Mouse (Mus musculus): ENCODE measurements around the gene Pgap3. TPM values are rescaled to one million over a fixed set of nuclear protein-coding genes. Genes with fewer than 3 reads are reported as not detected.

Pgap3 gene
- polyA plus RNA-seq, 1 experiment = 17.7 TPM

- DNase-seq (ENCODE audit: low read depth in 1 of 2, low spot score in 2 of 2) = no peak
- TF ChIP-seq CTCF (IDR thresholded peaks at IDR 0.05; ENCODE audit: extremely low read depth, insufficient read depth, insufficient read length, insufficient replicate concordance) = no peak
- no peak for TF ChIP-seq POLR2A (IDR thresholded peaks at IDR 0.05; ENCODE audit: low read depth, low read length)
- H3K4me1 ChIP-seq (ENCODE audit: control insufficient read depth, insufficient read depth, insufficient read length) = peaks cover 6% of the 10 kb centered on the region; the same call in 1 of the 2 replicates
- no peaks in the 10 kb centered on the region for H3K36me3 ChIP-seq (ENCODE audit: control insufficient read depth, insufficient read depth, low read length)
- no peak overlapping the region for H3K27ac ChIP-seq (ENCODE audit: insufficient read depth, low read length)
- peaks cover 17% of the 10 kb centered on the region for H3K27me3 ChIP-seq (ENCODE audit: control insufficient read depth, insufficient read depth, low read length)
- no peak overlapping the region for H3K4me3 ChIP-seq (ENCODE audit: extremely low read depth, insufficient read depth, insufficient read length)
- WGBS = 43% methylated on average over 7 of the region's 7 CpGs
Observed at GRCm38 (mm10) chr11:98413731-98414130, 13.4 kb upstream of the Pgap3 start.

GRCm38 (mm10) chr11:98412797-98413301 is 12.6 kb upstream of the Pgap3 start:
- no peak for DNase-seq (ENCODE audit: low read depth in 1 of 2, low spot score in 2 of 2)
- H3K36me3 ChIP-seq (ENCODE audit: control insufficient read depth, insufficient read depth, low read length) = no peaks in the 10 kb centered on the region
- TF ChIP-seq CTCF (IDR thresholded peaks at IDR 0.05; ENCODE audit: extremely low read depth, insufficient read depth, insufficient read length, insufficient replicate concordance) (no peak), POLR2A (IDR thresholded peaks at IDR 0.05; ENCODE audit: low read depth, low read length) (no peak)
- no peak overlapping the region; the same call in 1 of the 2 replicates for H3K27ac ChIP-seq (ENCODE audit: insufficient read depth, low read length)
- peaks cover 6% of the 10 kb centered on the region; the same call in 1 of the 2 replicates for H3K4me1 ChIP-seq (ENCODE audit: control insufficient read depth, insufficient read depth, insufficient read length)
- H3K4me3 ChIP-seq (ENCODE audit: extremely low read depth, insufficient read depth, insufficient read length) = peak overlapping the region; percentile 49
- H3K27me3 ChIP-seq (ENCODE audit: control insufficient read depth, insufficient read depth, low read length) = peaks cover 17% of the 10 kb centered on the region
- WGBS = 2% methylated on average over 38 of the region's 40 CpGs

GRCm38 (mm10) chr11:98412273-98412796 is 12.0 kb upstream of the Pgap3 start, which contains the start of gene Erbb2:
Gene Erbb2 (plus strand): TSS chr11:98412470.
- H3K27me3 ChIP-seq (ENCODE audit: control insufficient read depth, insufficient read depth, low read length) = peaks cover 17% of the 10 kb centered on the region

GRCm38 (mm10) chr11:98409341-98409822 is 9.1 kb upstream of the Pgap3 start:
- no peak overlapping the region for H3K27ac ChIP-seq (ENCODE audit: insufficient read depth, low read length)
- TF ChIP-seq POLR2A (IDR thresholded peaks at IDR 0.05; ENCODE audit: low read depth, low read length) (no peak), CTCF (IDR thresholded peaks at IDR 0.05; ENCODE audit: extremely low read depth, insufficient read depth, insufficient read length, insufficient replicate concordance) (no peak)

More at GRCm38 (mm10) chr11:98412273-98412796, 12.0 kb upstream of the Pgap3 start, which contains the start of gene Erbb2:
- no peaks in the 10 kb centered on the region for H3K36me3 ChIP-seq (ENCODE audit: control insufficient read depth, insufficient read depth, low read length)
- no peak for DNase-seq (ENCODE audit: low read depth in 1 of 2, low spot score in 2 of 2)
- WGBS = 3% methylated on average over 32 of the region's 49 CpGs
- TF ChIP-seq CTCF (IDR thresholded peaks at IDR 0.05; ENCODE audit: extremely low read depth, insufficient read depth, insufficient read length, insufficient replicate concordance) (no peak), POLR2A (IDR thresholded peaks at IDR 0.05; ENCODE audit: low read depth, low read length) (no peak)
- peak within 1 kb of the TSS; percentile 41; the same call in 1 of the 2 replicates for H3K27ac ChIP-seq (ENCODE audit: insufficient read depth, low read length)
- H3K4me1 ChIP-seq (ENCODE audit: control insufficient read depth, insufficient read depth, insufficient read length) = peaks cover 6% of the 10 kb centered on the region; the same call in 1 of the 2 replicates
- H3K4me3 ChIP-seq (ENCODE audit: extremely low read depth, insufficient read depth, insufficient read length) = peak within 1 kb of the TSS; percentile 49

GRCm38 (mm10) chr11:98408872-98409271 is 8.6 kb upstream of the Pgap3 start:
- no peak for TF ChIP-seq CTCF (IDR thresholded peaks at IDR 0.05; ENCODE audit: extremely low read depth, insufficient read depth, insufficient read length, insufficient replicate concordance)
- no peak for TF ChIP-seq POLR2A (IDR thresholded peaks at IDR 0.05; ENCODE audit: low read depth, low read length)
- Histone ChIP-seq H3K4me3 (ENCODE audit: extremely low read depth, insufficient read depth, insufficient read length) (no peak overlapping the region), H3K27me3 (ENCODE audit: control insufficient read depth, insufficient read depth, low read length) (peaks cover 17% of the 10 kb centered on the region), H3K27ac (ENCODE audit: insufficient read depth, low read length) (no peak overlapping the region), H3K36me3 (ENCODE audit: control insufficient read depth, insufficient read depth, low read length) (no peaks in the 10 kb centered on the region), H3K4me1 (ENCODE audit: control insufficient read depth, insufficient read depth, insufficient read length) (peaks cover 6% of the 10 kb centered on the region; the same call in 1 of the 2 replicates)
- WGBS = 74% methylated on average over 8 of the region's 8 CpGs
- no peak for DNase-seq (ENCODE audit: low read depth in 1 of 2, low spot score in 2 of 2)

More at GRCm38 (mm10) chr11:98409341-98409822, 9.1 kb upstream of the Pgap3 start:
- peaks cover 17% of the 10 kb centered on the region for H3K27me3 ChIP-seq (ENCODE audit: control insufficient read depth, insufficient read depth, low read length)
- no peak overlapping the region for H3K4me3 ChIP-seq (ENCODE audit: extremely low read depth, insufficient read depth, insufficient read length)
- DNase-seq (ENCODE audit: low read depth in 1 of 2, low spot score in 2 of 2) = no peak
- H3K36me3 ChIP-seq (ENCODE audit: control insufficient read depth, insufficient read depth, low read length) = no peaks in the 10 kb centered on the region
- H3K4me1 ChIP-seq (ENCODE audit: control insufficient read depth, insufficient read depth, insufficient read length) = peaks cover 6% of the 10 kb centered on the region; the same call in 1 of the 2 replicates
- 12% methylated on average over 9 of the region's 10 CpGs for WGBS

- WGBS = 84% methylated on average over 6 of the region's 6 CpGs
- TF ChIP-seq CTCF (IDR thresholded peaks at IDR 0.05; ENCODE audit: extremely low read depth, insufficient read depth, insufficient read length, insufficient replicate concordance) (no peak), POLR2A (IDR thresholded peaks at IDR 0.05; ENCODE audit: low read depth, low read length) (no peak)
- Histone ChIP-seq H3K27me3 (ENCODE audit: control insufficient read depth, insufficient read depth, low read length) (peaks cover 2% of the 10 kb centered on the region; the same call in 1 of the 2 replicates), H3K27ac (ENCODE audit: insufficient read depth, low read length) (no peak overlapping the region), H3K36me3 (ENCODE audit: control insufficient read depth, insufficient read depth, low read length) (no peaks in the 10 kb centered on the region), H3K4me1 (ENCODE audit: control insufficient read depth, insufficient read depth, insufficient read length) (no peaks in the 10 kb centered on the region), H3K4me3 (ENCODE audit: extremely low read depth, insufficient read depth, insufficient read length) (no peak overlapping the region)
- DNase-seq (ENCODE audit: low read depth in 1 of 2, low spot score in 2 of 2) = no peak
Observed at GRCm38 (mm10) chr11:98406621-98407020, 6.3 kb upstream of the Pgap3 start.
